Mouse (Mus musculus) gastrocnemius, postnatal 10 days (tissue): ENCODE data around the gene Rpl34. TPM values are rescaled to one million over a fixed set of nuclear protein-coding genes. Genes with fewer than 3 reads are reported as not detected.

Experiments
- DNase-seq: peaks from one replicate; pipeline ENCODE4 v3.0.0; 2021; ENCODE audit warnings: mixed read lengths
- long read RNA-seq, 2 experiments: library from polyadenylated mRNA; stranded (forward); transcript quantifications; one replicate each; pipeline ENCODE4 v2.0.0; 2021
- total RNA-seq, 2 experiments: library from RNA; stranded (reverse); gene quantifications; 2 replicates each; pipeline ENCODE4 v1.2.3; 2021

Rpl34 gene
- 100 to 1,000 TPM; 631 to 655 TPM for total RNA-seq
- long read RNA-seq, experiment 1, transcript Rpl34-201 (5 exons, 624 nt): minor isoform, 15 of 122 reads
- long read RNA-seq, experiment 1, transcript Rpl34-202 (5 exons, 480 nt): major isoform, 94 of 122 reads
- long read RNA-seq, experiment 1, partial matches to known transcripts: 9 of 122 reads
- long read RNA-seq, experiment 1, other reads (novel, unspliced or antisense): 1 of 122 reads
- long read RNA-seq, experiment 2, transcript Rpl34-201 (5 exons, 624 nt): minor isoform, 13 of 94 reads
- long read RNA-seq, experiment 2, transcript Rpl34-202 (5 exons, 480 nt): major isoform, 74 of 94 reads
- long read RNA-seq, experiment 2, partial matches to known transcripts: 3 of 94 reads
- long read RNA-seq, experiment 2, other reads (novel, unspliced or antisense): 1 of 94 reads

DNA sequence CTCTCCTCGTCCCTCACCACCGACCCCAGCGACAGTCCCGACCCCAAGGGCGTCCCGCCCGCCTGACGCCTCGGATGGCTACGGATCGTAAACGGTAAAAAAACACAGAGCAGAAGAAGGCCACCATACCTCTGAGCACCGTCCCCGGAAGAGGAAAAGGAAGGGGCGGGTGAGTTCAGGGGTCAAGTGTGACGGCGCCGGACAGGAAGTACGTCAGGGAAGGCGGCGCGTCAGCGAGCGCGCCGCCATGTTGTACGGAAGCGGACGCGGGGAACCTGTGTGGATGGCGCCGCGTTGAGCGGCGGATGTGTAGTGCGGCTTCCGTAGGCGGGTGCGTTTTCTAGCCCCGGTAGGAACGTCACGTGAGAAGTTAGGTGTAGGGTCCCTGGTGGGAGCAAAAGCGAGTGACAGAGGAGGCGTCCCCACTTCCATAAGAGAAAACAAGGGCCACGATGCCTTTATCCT, at the start of gene Rpl34:
Gene Rpl34 (minus strand): TSS at position 210 of the 465 bp plus-strand sequence.
- peak; percentile 87 for DNase-seq

GRCm38 (mm10) chr3:130768172-130768571, 38.0 kb upstream of the Rpl34 start:
- DNase-seq: no peak

DNA sequence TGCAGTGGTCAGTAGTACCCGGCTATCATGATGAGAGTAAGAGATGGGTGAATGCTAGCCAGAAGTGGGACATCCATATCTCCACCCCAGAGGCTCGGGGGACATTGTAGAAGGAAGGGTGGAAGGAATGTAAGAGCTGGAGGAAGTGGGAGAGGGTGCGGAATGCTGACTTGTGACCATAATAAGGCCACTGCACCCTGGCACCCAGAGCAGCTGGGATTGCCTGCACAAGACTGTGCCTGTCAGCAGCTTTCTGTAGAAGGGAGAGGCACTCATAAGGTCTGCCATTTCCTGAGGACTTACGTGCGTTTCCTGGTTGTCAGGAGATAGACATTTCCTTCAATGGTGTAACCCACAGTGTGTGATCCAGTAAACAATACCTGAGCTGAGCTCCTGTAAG, 33.9 kb upstream of the Rpl34 start:
- no peak for DNase-seq

- DNase-seq: peak; percentile 57
These were observed 30.7 kb upstream of the Rpl34 start for GRCm38 (mm10) chr3:130760711-130761435.

DNA sequence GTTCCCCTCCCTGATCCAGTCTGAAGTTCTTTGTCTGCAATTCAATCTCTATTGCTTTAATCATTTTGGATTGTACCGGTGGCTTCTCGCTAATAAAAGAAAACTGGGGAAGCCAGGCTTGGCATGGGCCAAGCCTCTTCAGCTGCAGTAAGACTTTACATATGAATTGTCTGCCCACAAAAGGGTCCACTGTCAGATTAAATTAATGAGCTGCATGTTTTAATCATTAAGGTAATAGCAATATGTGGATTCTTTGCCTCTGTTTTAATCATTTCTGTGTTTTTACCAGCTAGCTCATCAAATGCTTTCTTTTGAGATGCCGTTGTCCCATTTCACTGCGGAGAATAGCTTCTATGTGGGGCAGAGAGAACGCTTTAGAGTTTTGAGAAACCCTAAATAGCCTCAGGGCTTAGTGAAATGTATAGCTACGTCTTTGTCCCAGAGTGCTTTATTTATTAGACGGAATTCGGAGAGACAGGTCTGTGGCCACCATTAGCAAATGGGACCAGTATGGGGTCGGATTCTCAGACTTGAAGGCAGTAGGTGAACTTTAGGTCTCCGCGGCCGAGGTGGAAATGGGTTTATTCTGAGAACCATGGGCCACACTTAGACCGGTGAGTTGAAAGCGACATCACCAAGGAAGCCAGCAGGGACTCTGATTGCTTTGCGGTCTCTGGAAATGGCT, 28.1 kb upstream of the Rpl34 start:
- no peak for DNase-seq

DNA sequence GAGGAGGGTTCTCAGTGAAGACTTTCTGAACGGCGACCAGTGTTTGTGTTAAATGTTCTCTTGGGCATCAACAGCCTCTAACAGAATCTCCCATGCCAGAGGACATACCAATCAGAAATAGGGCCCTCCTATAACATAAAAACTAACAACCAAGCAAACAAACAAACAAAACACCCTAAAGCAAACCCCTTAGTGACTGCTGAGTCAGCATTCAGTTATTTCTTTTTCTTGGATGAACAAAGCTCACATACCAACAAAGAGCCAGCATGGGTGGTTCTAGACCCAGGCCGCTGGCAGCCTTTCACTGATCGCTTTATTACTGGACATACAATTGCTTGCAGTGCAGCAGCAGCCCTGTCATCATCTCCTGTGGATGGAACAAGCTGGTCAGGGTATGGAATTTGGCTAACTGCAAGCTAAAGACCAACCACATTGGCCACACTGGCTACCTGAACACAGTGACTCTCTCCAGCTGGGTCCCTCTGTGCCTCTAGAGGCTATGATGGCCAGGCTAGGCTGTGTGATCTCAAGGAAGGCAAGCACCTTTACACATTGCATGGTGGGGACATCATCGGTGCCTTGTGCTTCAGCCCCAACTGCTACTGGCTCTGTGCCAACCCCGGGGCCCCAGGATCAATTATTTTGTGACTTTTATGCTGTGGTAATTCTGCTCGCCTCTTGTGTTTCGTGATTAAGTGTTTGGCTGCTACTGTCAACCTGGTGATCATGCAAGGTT, 27.1 kb upstream of the Rpl34 start:
- no peak for DNase-seq

- no peak for DNase-seq
These were observed 19.0 kb upstream of the Rpl34 start for GRCm38 (mm10) chr3:130749206-130749605.

DNA sequence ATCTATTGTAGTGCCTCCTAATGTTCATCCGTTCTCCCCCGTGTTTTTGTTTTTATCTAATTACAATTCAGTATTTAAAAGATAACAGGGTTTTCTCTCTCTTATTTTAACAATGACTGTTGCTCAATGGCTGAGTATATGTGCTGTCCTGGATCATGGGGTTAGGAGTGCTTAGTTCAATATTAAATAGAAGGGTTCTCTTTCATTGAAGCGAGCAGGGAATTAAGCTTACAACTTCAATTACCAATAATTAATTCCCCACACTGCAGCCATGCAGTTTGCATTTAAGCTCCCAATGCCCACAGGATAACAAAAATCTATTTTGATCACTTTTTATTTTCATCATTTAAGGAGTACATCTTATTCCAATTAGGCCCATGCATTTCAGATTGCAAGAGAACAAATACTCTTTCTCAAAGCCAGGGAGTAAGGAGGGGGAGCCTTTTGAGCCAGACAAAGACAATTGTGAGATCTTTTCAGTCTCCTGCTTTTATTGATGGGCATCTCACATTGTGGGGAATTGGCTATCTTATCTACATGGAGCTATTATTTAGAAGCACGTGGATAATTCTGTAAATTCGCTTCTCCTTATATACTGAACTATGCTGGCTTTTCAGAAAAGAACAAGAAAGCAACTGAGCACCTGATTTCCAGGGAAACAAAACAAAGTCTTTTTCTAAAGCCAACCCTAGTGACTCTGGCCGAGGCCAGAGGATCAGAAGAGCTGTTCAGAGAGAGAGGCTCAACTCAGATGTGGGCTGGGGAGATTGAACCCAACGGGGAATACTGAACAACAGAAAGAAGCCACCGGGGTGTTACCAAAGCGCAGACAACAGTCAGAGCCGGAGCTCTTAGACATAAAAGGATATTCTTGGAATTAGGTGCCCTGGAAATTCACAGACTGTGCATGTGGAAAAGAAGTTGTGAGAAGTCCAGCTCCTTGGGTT, 16.7 kb upstream of the Rpl34 start:
- DNase-seq: no peak

DNA sequence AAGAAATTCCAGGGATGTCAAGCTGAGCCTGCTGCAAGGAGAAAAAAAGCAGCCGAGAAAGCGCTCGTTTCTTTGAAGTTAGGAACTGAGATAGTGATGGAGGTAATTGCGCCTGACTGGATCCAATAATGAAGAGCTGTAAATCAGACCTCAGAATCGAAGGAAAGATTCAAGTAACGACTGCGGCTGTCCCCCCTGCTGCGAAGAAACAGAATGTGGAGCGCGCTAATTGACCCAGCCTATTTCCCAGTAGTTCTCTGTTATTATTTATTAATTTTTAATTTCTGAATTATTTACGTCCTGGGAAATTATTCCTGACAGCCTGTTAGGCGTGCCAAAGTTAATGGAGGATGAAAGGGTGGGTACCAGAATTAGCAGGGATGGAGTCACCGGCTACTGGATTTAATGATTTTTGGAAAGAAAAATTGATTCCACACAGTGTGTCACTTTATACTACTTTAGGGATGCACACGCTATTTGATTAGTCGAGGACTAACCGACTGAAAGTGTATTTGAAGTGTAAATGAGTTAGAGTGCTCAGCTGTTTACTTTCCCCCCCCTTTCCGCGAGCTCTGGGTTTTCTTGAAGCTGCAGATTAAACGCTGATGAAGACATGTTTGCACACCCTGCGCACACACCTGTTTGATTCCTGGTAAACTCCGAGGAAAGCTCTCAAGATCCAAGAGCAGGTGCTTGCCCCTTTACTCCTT, 7.6 kb upstream of the Rpl34 start:
- no peak for DNase-seq

- DNase-seq: no peak
These were observed 6.6 kb upstream of the Rpl34 start for GRCm38 (mm10) chr3:130736758-130737157.

DNA sequence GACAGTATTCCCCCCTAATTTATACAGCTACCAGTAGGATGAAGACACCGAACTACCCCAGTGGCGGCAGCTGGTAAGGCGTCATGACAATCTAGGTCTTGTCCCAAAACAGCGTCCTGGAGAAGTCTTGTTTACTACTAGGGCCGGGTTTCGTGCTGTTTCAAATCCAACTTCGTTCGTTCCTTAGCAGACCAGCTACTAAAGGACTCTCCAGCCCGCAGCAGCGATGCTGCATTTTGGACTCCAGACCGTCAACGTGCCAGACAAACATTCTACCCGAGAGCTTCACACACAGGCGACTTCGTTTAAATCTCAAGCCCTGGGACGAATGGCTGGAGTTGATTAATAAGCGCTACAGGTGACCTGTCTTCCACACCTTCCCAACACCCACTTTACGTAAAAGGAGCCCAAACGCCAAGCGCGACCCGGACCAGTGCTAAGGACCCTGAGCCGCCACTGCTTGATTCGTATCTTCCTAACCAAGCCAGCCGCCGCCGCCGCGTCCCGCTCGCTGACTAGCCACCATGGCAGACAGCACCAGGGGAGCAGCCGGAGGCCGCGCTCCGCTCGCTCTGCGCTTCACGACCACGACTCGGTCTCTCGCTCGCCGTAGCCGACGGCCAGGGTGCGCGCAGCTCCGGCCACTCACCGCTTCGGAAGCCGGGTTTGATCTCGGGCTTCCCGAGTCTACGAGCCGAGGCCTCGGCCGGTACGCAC, 568 bp downstream of the Rpl34 start:
- DNase-seq: peak; percentile 32

- DNase-seq: no peak
These were observed 2.5 kb downstream of the Rpl34 start for GRCm38 (mm10) chr3:130727676-130728075.

DNA sequence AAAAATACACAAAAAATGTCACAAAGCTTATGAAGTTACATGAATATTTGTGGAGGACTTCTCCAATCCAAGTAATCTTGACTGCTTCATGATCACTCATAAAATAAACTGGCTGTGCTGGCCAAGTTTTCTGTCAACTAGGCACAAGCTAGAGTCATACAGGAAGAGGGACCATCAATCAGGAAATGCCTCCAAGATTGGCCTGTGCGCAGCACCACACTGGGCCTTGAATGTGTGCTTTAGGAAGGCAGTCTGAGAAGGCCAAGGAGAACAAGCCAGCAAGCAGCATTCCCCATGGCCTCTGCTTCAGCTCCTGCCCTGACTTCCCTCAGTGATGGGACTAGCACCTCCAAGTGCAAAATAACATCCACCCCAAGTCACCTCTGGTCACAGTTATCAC, 3.2 kb downstream of the Rpl34 start:
- no peak for DNase-seq

DNA sequence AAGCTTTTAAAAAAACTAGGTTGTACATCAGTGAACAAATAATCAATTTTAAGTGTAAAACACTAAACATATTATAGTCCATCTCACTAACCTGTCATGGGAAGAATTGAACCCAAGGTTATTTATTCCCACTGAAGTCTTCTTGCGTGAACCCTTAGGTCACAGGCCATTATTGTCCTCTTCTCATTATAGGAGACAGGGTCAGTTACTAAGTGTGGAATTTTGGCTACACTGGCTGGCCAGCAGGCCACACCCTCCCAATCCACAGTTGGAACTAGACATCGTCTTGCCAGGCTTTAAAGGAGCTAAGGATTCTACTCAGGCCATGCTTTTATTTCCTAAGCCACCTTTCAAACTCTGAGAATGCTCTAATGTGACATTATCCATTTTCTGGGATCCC, 4.5 kb downstream of the Rpl34 start:
- DNase-seq: no peak

DNA sequence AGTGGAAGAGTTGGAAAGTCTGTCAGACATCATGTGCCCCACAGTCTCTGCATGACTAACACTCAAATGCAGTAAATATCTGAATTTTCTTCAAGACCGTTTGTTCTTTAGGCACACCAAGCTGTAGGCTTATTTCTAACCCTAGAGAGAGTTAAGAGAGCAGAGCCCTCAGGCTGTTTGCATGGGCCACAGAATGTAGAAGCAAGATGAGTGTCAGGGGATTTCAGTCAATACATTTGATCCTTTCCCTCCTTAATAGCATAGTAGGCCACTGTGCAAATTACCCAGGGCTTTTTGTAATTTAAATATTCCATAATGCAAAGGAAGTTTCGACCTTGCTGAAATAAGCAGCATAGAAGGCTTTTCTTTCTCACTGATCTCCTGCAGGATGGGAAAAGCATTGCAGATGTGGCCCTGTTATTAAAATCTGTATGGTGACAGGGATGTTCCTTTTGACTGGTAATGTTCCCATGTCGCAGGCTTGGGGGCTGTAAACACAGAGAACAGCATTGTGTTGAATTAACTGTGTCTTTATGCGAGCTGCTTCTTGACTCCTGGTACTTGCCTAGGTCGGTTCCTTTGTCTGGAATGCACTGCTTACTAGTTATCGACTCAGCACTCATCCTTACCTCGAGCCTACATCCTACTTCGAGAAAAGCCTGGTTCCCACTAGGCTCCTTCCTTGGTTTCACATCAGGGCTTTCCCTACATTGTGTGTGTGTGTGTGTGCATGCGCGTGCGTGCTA, 7.3 kb downstream of the Rpl34 start:
- no peak for DNase-seq

DNA sequence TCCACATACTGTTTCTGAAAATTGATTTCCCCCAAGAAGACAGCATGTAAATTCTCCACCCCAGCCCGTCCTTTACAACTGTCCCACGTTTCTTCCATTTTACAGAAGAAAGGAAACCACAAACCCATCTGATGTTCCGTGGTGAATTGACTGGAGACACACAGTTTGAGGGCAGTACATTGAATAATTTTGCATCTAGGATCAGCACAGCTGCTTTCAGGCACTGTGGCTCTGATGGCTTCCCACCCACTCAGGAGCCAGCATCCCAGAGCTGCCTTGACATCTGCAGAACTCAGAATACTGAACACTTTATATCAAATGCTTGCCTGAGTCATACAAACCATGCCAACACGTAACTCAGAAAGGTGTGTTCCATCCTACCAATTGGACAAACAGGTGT, 10.0 kb downstream of the Rpl34 start:
- DNase-seq: no peak

DNA sequence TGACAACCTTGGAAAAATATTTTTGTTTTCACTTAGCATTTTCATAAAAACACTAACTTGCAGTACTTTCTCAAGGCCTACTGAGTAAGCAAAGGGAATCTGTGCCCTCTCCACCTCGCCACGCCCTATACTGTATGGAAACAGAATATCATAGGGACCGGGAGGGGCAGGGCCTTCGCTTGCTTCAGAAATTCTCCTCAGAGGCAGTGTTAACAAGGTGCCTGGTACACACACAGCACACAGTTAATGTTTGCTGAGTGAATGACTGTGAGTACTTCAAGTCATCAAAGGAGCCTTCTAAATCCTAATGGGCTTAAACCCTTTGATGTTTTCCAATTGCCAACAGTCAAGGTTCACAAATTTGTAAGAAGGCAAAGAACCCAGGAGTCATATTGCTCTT, 11.3 kb downstream of the Rpl34 start:
- no peak for DNase-seq

DNA sequence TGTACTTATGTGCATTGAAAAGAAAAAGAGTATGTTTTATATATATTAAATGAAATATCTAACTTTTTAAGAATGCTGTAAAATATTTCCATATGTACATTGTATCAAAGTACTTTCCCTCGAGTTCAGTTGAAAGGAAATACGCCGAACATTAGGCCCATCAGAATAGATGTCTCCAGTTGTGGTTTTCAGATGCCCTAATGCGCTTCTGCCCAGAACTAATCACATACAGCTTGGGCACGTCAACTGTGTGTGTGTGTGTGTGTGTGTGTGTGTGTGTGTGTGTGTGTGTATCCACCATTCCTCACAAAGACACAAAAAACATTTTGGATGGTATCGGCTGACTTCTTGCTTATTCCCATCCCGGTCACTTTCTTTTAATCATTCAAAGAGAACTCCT, 13.6 kb downstream of the Rpl34 start:
- DNase-seq: no peak
